Mouse (Mus musculus) intestine, postnatal 0 days (tissue): ENCODE measurements at regions not wholly inside any gene's neighbourhood (a gene's known extent, or its start where the extent isn't known, plus 50 kb on each side); places are given as distances from the start of the nearest gene placed in this dataset.

Source experiments
- ATAC-seq: fragments of 200-750 bp; cut with Nextera tagmentation; 2 replicates; pipeline ENCODE4 v1.8.0; 2017; ENCODE audit warnings: mild to moderate bottlenecking, moderate TSS enrichment, moderate library complexity
- H3K27ac ChIP-seq: fragments of 300-500 bp; sonication (generic); 2 replicates; pipeline ENCODE4 v1.5.1; 2014; ENCODE audit warnings: mild to moderate bottlenecking, low read depth, low read length, moderate library complexity
- H3K27me3 ChIP-seq: fragments of 300-500 bp; sonication (generic); replicated peaks from 2 replicates; pipeline ENCODE4 v1.6.1; 2014; ENCODE audit warnings: low read length, mixed read lengths; ENCODE audit not compliant: control insufficient read depth, insufficient read depth
- H3K36me3 ChIP-seq: fragments of 300-500 bp; sonication (generic); 2 replicates; pipeline ENCODE4 v1.6.1; 2014; ENCODE audit warnings: mild to moderate bottlenecking, moderate library complexity; ENCODE audit not compliant: control insufficient read depth, insufficient read depth
- H3K4me1 ChIP-seq: fragments of 300-500 bp; sonication (generic); replicated peaks from 2 replicates; pipeline ENCODE4 v1.6.1; 2014; ENCODE audit warnings: antibody characterized with exemption, low read length, mixed read lengths; ENCODE audit not compliant: control insufficient read depth, insufficient read depth
- H3K4me2 ChIP-seq: fragments of 300-500 bp; sonication (generic); replicated peaks from 2 replicates; pipeline ENCODE4 v1.6.1; 2014; ENCODE audit warnings: low read depth, mild to moderate bottlenecking, moderate library complexity
- H3K4me3 ChIP-seq: fragments of 300-500 bp; sonication (generic); 2 replicates; pipeline ENCODE4 v1.5.1; 2014; ENCODE audit warnings: low read depth, low read length
- H3K9ac ChIP-seq: fragments of 300-500 bp; sonication (generic); 2 replicates; pipeline ENCODE4 v1.6.1; 2014; ENCODE audit warnings: mild to moderate bottlenecking, low read depth, low read length
- H3K9me3 ChIP-seq: fragments of 300-500 bp; sonication (generic); 2 replicates; pipeline ENCODE4 v1.6.1; 2016; ENCODE audit warnings: mixed run types; ENCODE audit not compliant: control insufficient read depth
- CTCF ChIP-seq: sonication (generic); IDR thresholded peaks from 2 replicates; pipeline ENCODE4 v1.5.1; 2016; ENCODE audit warnings: low read depth, mild to moderate bottlenecking, control low read depth, antibody characterized with exemption, moderate library complexity
- WGBS: fragments of 180-500 bp; shearing (Covaris S2); extraction: QIAGEN DNeasy Blood & Tissue Kit; methylation state at CpG from one replicate; pipeline ENCODE4 v1.1.7; 2014; 5-methylcytosine and 5-hydroxymethylcytosine counted together

GRCm38 (mm10) chr2:137660449-137660848 lies 544.0 kb upstream of the Jag1 start:
- ATAC-seq = no peak

GRCm38 (mm10) chr2:137654296-137654695 lies 537.9 kb upstream of the Jag1 start:
- no peak overlapping the region for H3K27ac ChIP-seq
- no peak for TF ChIP-seq CTCF
- H3K36me3 ChIP-seq = no peaks in the 10 kb centered on the region
- 76% methylated on average over 3 of the region's 3 CpGs for WGBS
- H3K4me3 ChIP-seq = no peak overlapping the region
- no peaks in the 10 kb centered on the region for H3K27me3 ChIP-seq
- H3K4me1 ChIP-seq = no peaks in the 10 kb centered on the region
- no peak for ATAC-seq
- no peak overlapping the region for H3K4me2 ChIP-seq
- no peak overlapping the region for H3K9ac ChIP-seq
- 0 out of 2 replicates have a peak, but pooled peaks cover 4% of the 10 kb centered on the region for H3K9me3 ChIP-seq

More at GRCm38 (mm10) chr2:137660449-137660848, 544.0 kb upstream of the Jag1 start:
- Histone ChIP-seq H3K27me3 (no peaks in the 10 kb centered on the region), H3K4me3 (no peak overlapping the region), H3K36me3 (no peaks in the 10 kb centered on the region), H3K4me1 (no peaks in the 10 kb centered on the region), H3K27ac (no peak overlapping the region), H3K4me2 (no peak overlapping the region), H3K9ac (no peak overlapping the region), H3K9me3 (no peaks in the 10 kb centered on the region)
- no peak for TF ChIP-seq CTCF
- 74% methylated on average over 1 of the region's 1 CpGs for WGBS

GRCm38 (mm10) chr2:137644160-137644559 lies 527.7 kb upstream of the Jag1 start:
- Histone ChIP-seq H3K9ac (no peak overlapping the region), H3K9me3 (no peaks in the 10 kb centered on the region), H3K4me3 (no peak overlapping the region), H3K4me2 (no peak overlapping the region), H3K36me3 (no peaks in the 10 kb centered on the region), H3K4me1 (no peaks in the 10 kb centered on the region), H3K27ac (no peak overlapping the region), H3K27me3 (no peaks in the 10 kb centered on the region)
- ATAC-seq = no peak
- 21% methylated on average over 2 of the region's 2 CpGs for WGBS
- no peak for TF ChIP-seq CTCF

GRCm38 (mm10) chr2:137643269-137644055 lies 527.0 kb upstream of the Jag1 start:
- no peak for TF ChIP-seq CTCF
- no peaks in the 10 kb centered on the region for H3K36me3 ChIP-seq
- H3K4me3 ChIP-seq = no peak overlapping the region
- no peak overlapping the region for H3K27ac ChIP-seq
- no peak for ATAC-seq
- H3K27me3 ChIP-seq = no peaks in the 10 kb centered on the region
- no peak overlapping the region for H3K9ac ChIP-seq
- H3K4me2 ChIP-seq = no peak overlapping the region
- 71% methylated on average over 10 of the region's 10 CpGs for WGBS
- no peaks in the 10 kb centered on the region for H3K9me3 ChIP-seq
- no peaks in the 10 kb centered on the region for H3K4me1 ChIP-seq

GRCm38 (mm10) chr2:137635019-137635621 lies 518.7 kb upstream of the Jag1 start:
- H3K9me3 ChIP-seq = no peaks in the 10 kb centered on the region
- no peak overlapping the region for H3K4me3 ChIP-seq
- TF ChIP-seq CTCF = no peak
- 55% methylated on average over 4 of the region's 4 CpGs for WGBS
- H3K4me2 ChIP-seq = no peak overlapping the region
- H3K4me1 ChIP-seq = no peaks in the 10 kb centered on the region
- no peak for ATAC-seq
- no peak overlapping the region for H3K27ac ChIP-seq
- H3K9ac ChIP-seq = no peak overlapping the region
- no peaks in the 10 kb centered on the region for H3K36me3 ChIP-seq
- no peaks in the 10 kb centered on the region for H3K27me3 ChIP-seq

- Histone ChIP-seq H3K27me3 (no peaks in the 10 kb centered on the region), H3K36me3 (no peaks in the 10 kb centered on the region), H3K4me1 (no peaks in the 10 kb centered on the region), H3K27ac (no peak overlapping the region), H3K4me3 (no peak overlapping the region), H3K9ac (no peak overlapping the region), H3K9me3 (no peaks in the 10 kb centered on the region), H3K4me2 (no peak overlapping the region)
- ATAC-seq = no peak
- 69% methylated on average over 3 of the region's 3 CpGs for WGBS
- no peak for TF ChIP-seq CTCF
Observed at GRCm38 (mm10) chr2:137616637-137617036, 500.2 kb upstream of the Jag1 start.
